8 mouse cellular contexts compared by ENCODE assay signal in genomic region chr1:131657945-131658354, GRCm38 (mm10). TPM values are rescaled to one million over a fixed set of nuclear protein-coding genes. Genes with fewer than 3 reads are reported as not detected.
DNase-seq lines count a peak whose midpoint lies in the region; ATAC-seq and TF ChIP-seq lines count a peak whose summit lies in the region.

No protein-coding gene starts in this region.

- H3K9ac ChIP-seq in hindbrain, embryonic 15.5 days: peak overlapping the region; percentile 23

- peaks cover 10% of the 10 kb centered on the region for H3K27me3 ChIP-seq in Patski
- no peaks in the 10 kb centered on the region for H3K27me3 ChIP-seq in hindbrain, embryonic 15.5 days

- in situ Hi-C loops in Patski (cut with MboI; ENCODE audit: low pct_unique_long_range_greater_than_20kb): no loop called here

- peak; percentile 73 for ATAC-seq in Patski
- peak; percentile 92 for ATAC-seq in hindbrain, embryonic 15.5 days (ENCODE audit: low FRiP score, low read depth)

- TF ChIP-seq CTCF in Patski (IDR thresholded peaks at IDR 0.05): peak; percentile 96

- peak; percentile 49 for DNase-seq in Patski (ENCODE audit: low read depth, low spot score)
- peak; percentile 90 to 95 for DNase-seq in cerebellum, postnatal 25 days
- peak; percentile 89 to 95 for DNase-seq in frontal cortex, postnatal 36 days (ENCODE audit: low spot score in 2 of 2)
- DNase-seq in left cerebral cortex, adult 11 months (ENCODE audit: low spot score): peak; percentile 87
- DNase-seq in lung, postnatal 4 days: peak; percentile 91
- DNase-seq in retina, postnatal 7 days (ENCODE audit: low read depth, low spot score): peak; percentile 84
- DNase-seq in urinary bladder, adult 2 months (ENCODE audit: low spot score): peak; percentile 75

- POLR2A ChIA-PET in Patski (lab: Charles Lee): no interaction called here

- peak overlapping the region; percentile 83 for H3K27ac ChIP-seq in hindbrain, embryonic 15.5 days (replicated peaks)

- peaks cover 12% of the 10 kb centered on the region for H3K4me1 ChIP-seq in hindbrain, embryonic 15.5 days (replicated peaks)

- H3K4me3 ChIP-seq in hindbrain, embryonic 15.5 days: peak overlapping the region; percentile 29

- H3K36me3 ChIP-seq in hindbrain, embryonic 15.5 days: no peaks in the 10 kb centered on the region

- H3K4me2 ChIP-seq in hindbrain, embryonic 15.5 days: peak overlapping the region; percentile 46

- CTCF ChIA-PET in Patski (lab: Charles Lee): interaction anchor here (0.6 to 1.8 kb wide), 7 partner anchors 15 to 327 kb away, joined by 3 to 8 read pairs (median 3); no protein-coding TSS in a partner anchor

- H3K9me3 ChIP-seq in hindbrain, embryonic 15.5 days: no peaks in the 10 kb centered on the region

- 0% methylated on average over 11 of the region's 11 CpGs for WGBS in hindbrain, embryonic 15.5 days

RNA-seq across cellular contexts. Expression of gene Ctse, which starts 19.8 kb away (rescaled TPM):
- polyA plus RNA-seq in Patski (2021): not detected
- polyA plus RNA-seq in hindbrain, embryonic 15.5 days (2015; fragmentation: Nextera tagmentation; extraction: Ambion mirVana): not detected in 2 replicates
- polyA plus RNA-seq in urinary bladder, adult 2 months (2012; rRNA removed): 181 and 198 TPM in 2 replicates

RNA-seq across cellular contexts. Expression of gene Rab7b, which starts 30.5 kb away (rescaled TPM):
- 0.82 TPM for polyA plus RNA-seq in Patski (2021)
- polyA plus RNA-seq in hindbrain, embryonic 15.5 days (2015; fragmentation: Nextera tagmentation; extraction: Ambion mirVana): 0.91 and 1.6 TPM in 2 replicates
- 24.6 and 29.4 TPM in 2 replicates for polyA plus RNA-seq in urinary bladder, adult 2 months (2012; rRNA removed)

RNA-seq across cellular contexts. Expression of gene Avpr1b, which starts 58.9 kb away (rescaled TPM):
- not detected for polyA plus RNA-seq in Patski (2021)
- not detected in 2 replicates for polyA plus RNA-seq in hindbrain, embryonic 15.5 days (2015; fragmentation: Nextera tagmentation; extraction: Ambion mirVana)
- not detected in 2 replicates for polyA plus RNA-seq in urinary bladder, adult 2 months (2012; rRNA removed)

Comparison
In these comparisons a context has a peak if more than half of its experiments do, and no peak if none do; other contexts are left out.
1. Peak in every context shown above with its lines: DNase-seq, ATAC-seq, H3K4me3 ChIP-seq and H3K27ac ChIP-seq.
2. RNA of gene Ctse, which starts 19.8 kb away (polyA plus RNA-seq): 181 to 198 TPM in urinary bladder, adult 2 months; not detected in Patski (single experiment) and not detected in hindbrain, embryonic 15.5 days; every median in the first group is over 100 times any median in the second.